Mouse (Mus musculus): ENCODE results near the gene Gm45261.
A peak's percentile ranks its signal among the peaks of the same experiment; 100 is the strongest.

The Gm45261 gene

GRCm38 (mm10) chr1:80409467-80410105, 51.7 kb downstream of the Gm45261 start:
- DNase-seq, result no peak

DNA sequence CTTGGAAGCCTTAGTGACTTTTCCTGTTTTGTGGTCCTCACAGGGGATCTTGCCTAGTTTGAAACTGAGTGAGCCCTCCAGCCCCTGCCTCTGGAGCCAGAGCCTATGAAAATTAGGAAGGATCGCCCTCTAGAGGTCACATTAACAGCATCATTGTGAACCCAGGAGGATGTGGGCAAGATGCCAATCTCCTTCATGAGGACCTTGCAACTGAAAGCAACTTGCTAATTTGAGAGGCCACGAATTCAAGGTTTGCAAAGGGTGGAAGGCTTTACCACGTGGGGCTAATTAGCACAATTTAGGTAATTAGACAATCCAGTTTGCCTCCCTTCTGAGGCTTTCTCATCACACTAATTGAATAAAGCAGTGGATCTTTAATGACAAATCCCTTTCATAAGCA, 52.7 kb downstream of the Gm45261 start:
- peak; percentile 45 for DNase-seq

DNA sequence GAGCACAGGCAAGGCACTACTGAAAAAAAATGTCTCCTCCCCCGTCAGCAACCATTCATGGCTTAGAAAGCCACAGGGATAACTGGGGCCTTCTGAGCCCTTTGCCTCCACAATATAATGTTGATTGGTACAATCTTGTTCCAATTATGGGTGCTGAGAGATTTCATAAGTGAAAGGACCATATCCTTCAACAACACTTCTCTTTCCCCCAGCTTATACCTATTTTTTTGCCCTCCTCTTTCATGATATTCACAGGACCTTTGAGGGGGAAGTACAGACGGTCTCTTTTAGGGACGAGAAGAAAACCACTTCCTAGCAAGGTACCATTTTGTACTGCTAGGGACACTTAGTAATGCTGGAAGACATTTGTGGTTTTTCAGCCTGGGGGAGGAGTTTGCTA, 57.1 kb downstream of the Gm45261 start:
- DNase-seq, result no peak

DNA sequence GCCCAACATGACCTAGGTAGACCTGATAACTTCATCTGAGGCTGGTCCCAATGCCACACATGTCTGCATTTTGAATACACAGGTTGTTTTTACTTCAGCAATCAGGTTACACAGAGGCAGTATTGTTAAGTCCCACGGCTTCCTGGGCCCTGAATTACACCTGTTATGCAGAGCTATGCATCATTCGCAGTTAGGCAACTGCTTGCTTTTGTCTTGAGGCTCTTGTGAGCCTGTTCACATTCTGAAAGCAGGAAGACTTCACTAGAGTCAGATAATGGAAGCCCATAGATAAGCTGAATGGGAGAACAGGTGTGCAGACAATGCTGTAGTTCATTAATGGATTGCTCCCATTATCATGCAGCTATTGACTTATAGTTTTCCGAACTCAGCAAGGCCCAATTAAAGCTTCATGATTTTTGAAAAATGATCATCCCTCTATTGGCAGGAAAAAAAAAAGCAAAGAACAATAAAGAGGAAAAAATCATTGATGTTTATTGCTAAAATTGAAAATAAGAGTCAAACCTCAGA, 57.8 kb downstream of the Gm45261 start:
- no peak for DNase-seq

DNA sequence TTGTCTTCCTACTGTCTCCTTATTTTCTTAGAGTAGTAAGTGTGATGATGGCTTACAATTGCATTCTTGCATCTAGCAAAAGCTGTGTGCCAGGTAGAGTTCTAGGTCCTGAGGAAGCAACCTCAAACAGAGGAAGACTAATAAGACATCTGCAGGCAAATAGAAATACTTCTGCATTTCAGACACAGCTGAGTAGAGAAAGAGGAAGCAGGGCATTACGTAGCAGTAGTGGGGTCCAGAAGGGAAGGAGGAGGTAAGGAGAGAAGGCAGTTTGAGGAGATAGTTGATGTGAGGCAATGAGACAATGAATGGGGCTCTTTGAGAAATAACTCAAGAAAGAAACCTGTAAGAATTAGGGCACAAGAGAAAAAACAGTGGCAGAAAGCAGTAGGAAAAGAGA, 59.3 kb downstream of the Gm45261 start:
- no peak for DNase-seq
